Mouse (Mus musculus): ENCODE results near the gene Col13a1. TPM values are rescaled to one million over a fixed set of nuclear protein-coding genes. Genes with fewer than 3 reads are reported as not detected.

The Col13a1 gene
- total and polyA plus RNA-seq, 2 experiments, result 0.73 to 3.1 TPM

DNA sequence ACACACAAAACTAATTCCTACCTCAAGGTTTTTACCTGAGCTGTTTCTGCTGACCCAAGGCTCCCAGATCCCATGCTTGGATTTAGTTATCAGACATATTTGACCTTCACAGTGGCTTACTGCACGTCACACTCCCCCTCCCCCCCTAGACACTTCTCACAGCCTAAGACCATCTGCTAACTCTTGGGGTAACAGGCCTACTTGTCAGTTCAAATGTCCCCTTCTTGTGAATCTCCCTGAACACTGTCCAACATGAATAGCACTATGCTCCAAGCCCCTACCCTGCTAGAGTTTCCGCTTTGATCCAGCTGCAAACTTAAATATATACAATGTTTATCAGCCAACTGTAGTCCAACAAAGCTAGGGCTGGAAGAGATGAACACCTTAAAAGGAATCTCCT lies 36.2 kb downstream of the Col13a1 start:
- TF ChIP-seq CTCF (IDR thresholded peaks at IDR 0.05; ENCODE audit: low read depth, low read length) (no peak), POLR2A (IDR thresholded peaks at IDR 0.05; ENCODE audit: extremely low read depth, insufficient read depth, low read length) (no peak)
- no peak overlapping the region for H3K9ac ChIP-seq (ENCODE audit: low read depth, low read length)

DNA sequence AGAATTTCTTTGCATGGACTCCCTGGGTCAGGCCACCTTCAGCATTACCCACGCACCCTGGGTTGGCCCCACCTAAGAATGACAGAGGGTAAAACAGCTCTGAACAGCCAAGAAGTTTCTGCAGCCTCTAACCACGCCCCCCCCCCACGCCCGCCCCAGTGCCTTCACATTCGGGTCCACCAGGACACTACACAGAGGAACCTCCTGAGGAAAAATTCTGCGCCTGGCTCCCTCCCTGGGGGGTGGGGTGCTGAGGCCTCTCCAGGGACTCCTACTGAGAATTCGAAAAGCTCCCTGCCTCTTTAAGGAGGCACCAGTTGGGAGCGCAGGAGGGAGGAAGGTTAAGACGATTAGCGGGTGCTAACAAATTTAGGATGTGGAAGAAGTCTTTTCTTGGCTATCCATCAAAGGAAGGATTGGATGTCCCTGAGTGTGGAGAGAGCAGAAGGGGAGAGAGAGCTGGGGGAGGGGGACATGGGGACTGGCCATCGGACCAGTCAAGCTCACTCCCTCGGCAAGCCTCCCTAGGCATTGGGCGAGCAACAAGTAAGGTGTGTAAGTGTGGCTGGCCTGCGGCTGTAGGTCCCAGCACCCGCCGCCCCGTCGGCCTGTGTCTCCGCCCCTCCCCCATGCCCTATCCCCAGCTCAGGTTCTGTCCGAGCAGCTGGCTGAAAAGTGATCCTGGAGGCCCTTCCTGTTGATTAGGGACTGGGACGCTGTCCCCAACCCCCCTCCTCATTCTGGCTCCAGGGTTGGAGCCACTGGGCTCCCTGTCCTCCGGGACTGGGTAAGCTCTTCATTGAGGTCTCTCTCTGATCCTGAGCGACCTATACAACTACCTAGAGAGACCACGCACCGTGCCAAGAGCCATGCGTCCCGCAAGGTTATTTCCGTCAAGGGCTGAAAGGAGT lies 42.4 kb downstream of the Col13a1 start:
- no peak for TF ChIP-seq CTCF (IDR thresholded peaks at IDR 0.05; ENCODE audit: low read depth, low read length)
- no peak for TF ChIP-seq POLR2A (IDR thresholded peaks at IDR 0.05; ENCODE audit: extremely low read depth, insufficient read depth, low read length)
- Histone ChIP-seq H3K27me3 (ENCODE audit: control insufficient read depth, insufficient read depth, low read length) (no peaks in the 10 kb centered on the region), H3K4me3 (ENCODE audit: insufficient read depth, low read depth, low read length) (no peak overlapping the region), H3K36me3 (ENCODE audit: control insufficient read depth, insufficient read depth, low read length) (no peaks in the 10 kb centered on the region), H3K4me1 (ENCODE audit: control insufficient read depth, insufficient read depth, low read length) (no peaks in the 10 kb centered on the region; the same call in 1 of the 2 replicates), H3K79me2 (ENCODE audit: control insufficient read depth, insufficient read depth, low read length) (no peaks in the 10 kb centered on the region), H3K9ac (ENCODE audit: low read depth, low read length) (no peak overlapping the region), H3K27ac (replicated peaks; ENCODE audit: insufficient read depth, low read depth, low read length) (no peak overlapping the region)
- WGBS, result 9% methylated on average over 28 of the region's 28 CpGs
- no peak for DNase-seq (ENCODE audit: extremely low read depth, low read depth, low spot score)

More for the DNA sequence above, 36.2 kb downstream of the Col13a1 start:
- Histone ChIP-seq H3K4me3 (ENCODE audit: insufficient read depth, low read depth, low read length) (no peak overlapping the region), H3K27me3 (ENCODE audit: control insufficient read depth, insufficient read depth, low read length) (no peaks in the 10 kb centered on the region), H3K79me2 (ENCODE audit: control insufficient read depth, insufficient read depth, low read length) (no peaks in the 10 kb centered on the region), H3K4me1 (ENCODE audit: control insufficient read depth, insufficient read depth, low read length) (no peaks in the 10 kb centered on the region), H3K27ac (replicated peaks; ENCODE audit: insufficient read depth, low read depth, low read length) (no peak overlapping the region), H3K36me3 (ENCODE audit: control insufficient read depth, insufficient read depth, low read length) (no peaks in the 10 kb centered on the region)
- no peak for DNase-seq (ENCODE audit: extremely low read depth, low read depth, low spot score)
- WGBS, result 57% methylated on average over 2 of the region's 2 CpGs

DNA sequence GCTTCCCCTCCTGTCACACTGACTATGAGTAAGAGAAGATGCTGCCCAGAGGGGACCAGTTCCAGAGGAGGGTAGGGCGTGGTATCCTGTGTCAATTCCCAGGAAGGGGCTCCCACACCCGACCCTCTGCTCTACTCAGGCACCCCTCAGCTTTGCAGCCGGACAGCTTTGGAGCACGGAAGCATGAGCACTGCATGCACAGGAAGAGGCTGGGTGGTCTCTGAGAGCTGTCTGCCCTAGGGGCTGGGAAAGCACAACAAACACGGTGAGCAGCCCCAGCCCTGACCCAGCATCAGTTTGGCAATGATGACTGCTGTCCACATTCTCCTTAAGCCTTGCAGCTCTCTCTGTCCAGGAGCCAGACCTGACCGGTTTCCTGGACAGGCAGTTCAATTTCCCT lies 47.2 kb downstream of the Col13a1 start:
- Histone ChIP-seq H3K4me1 (ENCODE audit: control insufficient read depth, insufficient read depth, low read length) (no peaks in the 10 kb centered on the region; the same call in 1 of the 2 replicates), H3K36me3 (ENCODE audit: control insufficient read depth, insufficient read depth, low read length) (no peaks in the 10 kb centered on the region), H3K27ac (replicated peaks; ENCODE audit: insufficient read depth, low read depth, low read length) (no peak overlapping the region), H3K27me3 (ENCODE audit: control insufficient read depth, insufficient read depth, low read length) (no peaks in the 10 kb centered on the region), H3K4me3 (ENCODE audit: insufficient read depth, low read depth, low read length) (no peak overlapping the region), H3K79me2 (ENCODE audit: control insufficient read depth, insufficient read depth, low read length) (no peaks in the 10 kb centered on the region), H3K9ac (ENCODE audit: low read depth, low read length) (no peak overlapping the region)
- 71% methylated on average over 6 of the region's 6 CpGs for WGBS
- no peak for DNase-seq (ENCODE audit: extremely low read depth, low read depth, low spot score)
- no peak for TF ChIP-seq CTCF (IDR thresholded peaks at IDR 0.05; ENCODE audit: low read depth, low read length)
- TF ChIP-seq POLR2A (IDR thresholded peaks at IDR 0.05; ENCODE audit: extremely low read depth, insufficient read depth, low read length), result no peak

DNA sequence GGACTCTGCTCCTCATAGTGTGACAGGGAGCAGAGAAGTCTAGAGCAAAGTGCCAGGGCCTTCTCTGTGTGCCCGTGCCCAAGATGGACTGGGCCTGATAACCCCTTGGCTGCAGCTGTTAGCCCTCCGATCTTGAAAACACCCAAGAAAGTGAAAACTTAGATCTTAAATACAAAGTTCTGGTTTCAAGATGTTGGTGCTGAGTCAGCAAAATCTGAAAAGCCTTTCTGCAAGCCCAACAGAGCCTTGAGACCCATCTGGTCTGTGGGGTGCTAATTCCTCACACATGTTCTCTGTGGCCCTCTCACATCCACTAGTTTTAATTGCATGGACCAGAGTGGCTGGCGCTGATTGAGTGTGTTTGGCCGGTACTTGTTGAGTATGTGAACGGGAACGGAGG lies 49.0 kb downstream of the Col13a1 start:
- no peak for DNase-seq (ENCODE audit: extremely low read depth, low read depth, low spot score)
- Histone ChIP-seq H3K27ac (replicated peaks; ENCODE audit: insufficient read depth, low read depth, low read length) (peak overlapping the region; percentile 37), H3K79me2 (ENCODE audit: control insufficient read depth, insufficient read depth, low read length) (no peaks in the 10 kb centered on the region), H3K27me3 (ENCODE audit: control insufficient read depth, insufficient read depth, low read length) (no peaks in the 10 kb centered on the region; the same call in 1 of the 2 replicates), H3K36me3 (ENCODE audit: control insufficient read depth, insufficient read depth, low read length) (no peaks in the 10 kb centered on the region), H3K4me1 (ENCODE audit: control insufficient read depth, insufficient read depth, low read length) (no peaks in the 10 kb centered on the region; the same call in 1 of the 2 replicates), H3K4me3 (ENCODE audit: insufficient read depth, low read depth, low read length) (no peak overlapping the region), H3K9ac (ENCODE audit: low read depth, low read length) (no peak overlapping the region)
- TF ChIP-seq POLR2A (IDR thresholded peaks at IDR 0.05; ENCODE audit: extremely low read depth, insufficient read depth, low read length), result no peak
- TF ChIP-seq CTCF (IDR thresholded peaks at IDR 0.05; ENCODE audit: low read depth, low read length), result no peak
- WGBS, result 70% methylated on average over 6 of the region's 6 CpGs

DNA sequence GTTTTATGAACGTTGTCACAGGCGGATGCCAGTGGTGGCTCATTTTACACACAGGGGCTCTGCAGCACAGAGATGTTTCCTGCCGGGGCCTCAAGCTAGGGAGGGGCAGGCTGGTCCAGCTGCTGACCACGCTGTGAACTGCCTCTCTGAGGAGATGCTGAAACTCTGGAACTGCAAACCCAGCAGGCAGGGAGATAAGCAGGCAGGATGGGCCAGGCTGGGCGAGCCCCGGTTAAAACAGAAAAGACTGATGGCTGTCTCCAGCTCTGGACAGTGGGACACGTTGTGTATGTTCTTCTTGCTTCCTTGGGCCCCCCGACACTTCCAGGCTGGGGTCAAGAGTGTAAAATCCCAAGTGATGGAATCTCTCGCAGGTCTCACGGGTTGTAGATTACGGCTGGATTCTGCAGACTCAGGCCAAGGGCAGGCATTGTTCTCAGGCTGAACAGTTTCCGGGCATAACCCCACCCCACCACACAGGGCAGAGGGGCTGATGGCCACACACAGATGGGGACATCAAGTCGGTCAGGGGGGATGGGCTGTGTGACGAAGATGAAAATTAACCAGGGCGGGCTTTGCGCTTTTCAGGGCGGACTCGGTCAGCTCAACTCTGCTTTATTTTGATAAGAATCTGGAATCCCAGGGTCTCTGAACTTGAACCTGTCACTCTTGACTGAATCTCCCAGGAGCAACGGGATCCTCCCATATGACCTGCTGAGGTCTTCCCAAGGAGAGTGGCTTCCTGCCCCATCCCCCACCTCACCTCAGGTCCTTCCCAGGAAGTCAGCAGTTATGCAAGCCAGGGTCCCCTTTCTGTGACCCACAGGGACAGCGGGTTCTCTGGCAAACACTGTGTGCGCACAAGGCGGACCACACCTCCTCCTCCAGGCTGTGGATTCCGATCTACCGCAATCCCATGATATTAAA lies 49.9 kb downstream of the Col13a1 start:
- Histone ChIP-seq H3K4me3 (ENCODE audit: insufficient read depth, low read depth, low read length) (no peak overlapping the region), H3K27me3 (ENCODE audit: control insufficient read depth, insufficient read depth, low read length) (no peaks in the 10 kb centered on the region; the same call in 1 of the 2 replicates), H3K4me1 (ENCODE audit: control insufficient read depth, insufficient read depth, low read length) (no peaks in the 10 kb centered on the region), H3K27ac (replicated peaks; ENCODE audit: insufficient read depth, low read depth, low read length) (peak overlapping the region; percentile 69), H3K36me3 (ENCODE audit: control insufficient read depth, insufficient read depth, low read length) (no peaks in the 10 kb centered on the region), H3K79me2 (ENCODE audit: control insufficient read depth, insufficient read depth, low read length) (no peaks in the 10 kb centered on the region), H3K9ac (ENCODE audit: low read depth, low read length) (no peak overlapping the region)
- WGBS, result 13% methylated on average over 24 of the region's 24 CpGs
- peak; percentile 11 for DNase-seq (ENCODE audit: extremely low read depth, low read depth, low spot score)
- no peak for TF ChIP-seq POLR2A (IDR thresholded peaks at IDR 0.05; ENCODE audit: extremely low read depth, insufficient read depth, low read length)
- TF ChIP-seq CTCF (IDR thresholded peaks at IDR 0.05; ENCODE audit: low read depth, low read length), result no peak

Data from liver, adult 2 months (tissue).